Mouse (Mus musculus): ENCODE measurements around the gene Lrrc32. TPM values are rescaled to one million over a fixed set of nuclear protein-coding genes. Genes with fewer than 3 reads are reported as not detected.

Gene Lrrc32
- polyA plus RNA-seq, 1 experiment: 2.5 TPM

- Histone ChIP-seq H3K27me3 (ENCODE audit: control insufficient read depth, insufficient read depth, low read length) (no peaks in the 10 kb centered on the region), H3K4me3 (replicated peaks; ENCODE audit: insufficient read depth, low read depth, low read length) (no peak overlapping the region), H3K4me1 (ENCODE audit: control insufficient read depth, insufficient read depth, low read length) (no peaks in the 10 kb centered on the region), H3K27ac (ENCODE audit: insufficient read depth, low read length) (no peak overlapping the region)
- no peak for TF ChIP-seq CTCF (IDR thresholded peaks at IDR 0.05; ENCODE audit: borderline replicate concordance, insufficient read depth, low read depth, low read length)
- TF ChIP-seq POLR2A (IDR thresholded peaks at IDR 0.05; ENCODE audit: borderline replicate concordance, insufficient read depth, low read length): no peak
- 79% methylated on average over 6 of the region's 6 CpGs for WGBS
- DNase-seq: no peak
Measured at GRCm38 (mm10) chr7:98542731-98543142, 53.7 kb downstream of the Lrrc32 start.

- TF ChIP-seq CTCF (IDR thresholded peaks at IDR 0.05; ENCODE audit: borderline replicate concordance, insufficient read depth, low read depth, low read length) (no peak), POLR2A (IDR thresholded peaks at IDR 0.05; ENCODE audit: borderline replicate concordance, insufficient read depth, low read length) (no peak)
- H3K4me1 ChIP-seq (ENCODE audit: control insufficient read depth, insufficient read depth, low read length): no peaks in the 10 kb centered on the region
Measured at GRCm38 (mm10) chr7:98543853-98544370, 54.8 kb downstream of the Lrrc32 start.

GRCm38 (mm10) chr7:98544556-98544955 is 55.5 kb downstream of the Lrrc32 start:
- no peak overlapping the region for H3K27ac ChIP-seq (ENCODE audit: insufficient read depth, low read length)
- 52% methylated on average over 3 of the region's 3 CpGs for WGBS
- no peak overlapping the region for H3K4me3 ChIP-seq (replicated peaks; ENCODE audit: insufficient read depth, low read depth, low read length)
- no peak for DNase-seq
- no peaks in the 10 kb centered on the region for H3K4me1 ChIP-seq (ENCODE audit: control insufficient read depth, insufficient read depth, low read length)
- no peaks in the 10 kb centered on the region for H3K27me3 ChIP-seq (ENCODE audit: control insufficient read depth, insufficient read depth, low read length)
- TF ChIP-seq CTCF (IDR thresholded peaks at IDR 0.05; ENCODE audit: borderline replicate concordance, insufficient read depth, low read depth, low read length) (no peak), POLR2A (IDR thresholded peaks at IDR 0.05; ENCODE audit: borderline replicate concordance, insufficient read depth, low read length) (no peak)

More at GRCm38 (mm10) chr7:98543853-98544370, 54.8 kb downstream of the Lrrc32 start:
- WGBS: 71% methylated on average over 11 of the region's 11 CpGs
- DNase-seq: no peak
- Histone ChIP-seq H3K27me3 (ENCODE audit: control insufficient read depth, insufficient read depth, low read length) (no peaks in the 10 kb centered on the region), H3K4me3 (replicated peaks; ENCODE audit: insufficient read depth, low read depth, low read length) (no peak overlapping the region), H3K27ac (ENCODE audit: insufficient read depth, low read length) (no peak overlapping the region)

- DNase-seq: no peak
- H3K27ac ChIP-seq (ENCODE audit: insufficient read depth, low read length): no peak overlapping the region
- WGBS: 40% methylated on average over 3 of the region's 3 CpGs
Measured at GRCm38 (mm10) chr7:98548839-98549238, 59.8 kb downstream of the Lrrc32 start.

GRCm38 (mm10) chr7:98550596-98550995 is 61.5 kb downstream of the Lrrc32 start:
- H3K27ac ChIP-seq (ENCODE audit: insufficient read depth, low read length): no peak overlapping the region
- WGBS: 46% methylated on average over 2 of the region's 2 CpGs
- H3K4me3 ChIP-seq (replicated peaks; ENCODE audit: insufficient read depth, low read depth, low read length): no peak overlapping the region
- no peaks in the 10 kb centered on the region for H3K27me3 ChIP-seq (ENCODE audit: control insufficient read depth, insufficient read depth, low read length)
- H3K4me1 ChIP-seq (ENCODE audit: control insufficient read depth, insufficient read depth, low read length): no peaks in the 10 kb centered on the region
- DNase-seq: no peak
- no peak for TF ChIP-seq POLR2A (IDR thresholded peaks at IDR 0.05; ENCODE audit: borderline replicate concordance, insufficient read depth, low read length)
- TF ChIP-seq CTCF (IDR thresholded peaks at IDR 0.05; ENCODE audit: borderline replicate concordance, insufficient read depth, low read depth, low read length): no peak

More at GRCm38 (mm10) chr7:98548839-98549238, 59.8 kb downstream of the Lrrc32 start:
- H3K4me1 ChIP-seq (ENCODE audit: control insufficient read depth, insufficient read depth, low read length): no peaks in the 10 kb centered on the region
- no peaks in the 10 kb centered on the region for H3K27me3 ChIP-seq (ENCODE audit: control insufficient read depth, insufficient read depth, low read length)
- TF ChIP-seq POLR2A (IDR thresholded peaks at IDR 0.05; ENCODE audit: borderline replicate concordance, insufficient read depth, low read length): no peak
- no peak for TF ChIP-seq CTCF (IDR thresholded peaks at IDR 0.05; ENCODE audit: borderline replicate concordance, insufficient read depth, low read depth, low read length)
- no peak overlapping the region for H3K4me3 ChIP-seq (replicated peaks; ENCODE audit: insufficient read depth, low read depth, low read length)

GRCm38 (mm10) chr7:98551041-98551440 is 62.0 kb downstream of the Lrrc32 start:
- TF ChIP-seq CTCF (IDR thresholded peaks at IDR 0.05; ENCODE audit: borderline replicate concordance, insufficient read depth, low read depth, low read length) (no peak), POLR2A (IDR thresholded peaks at IDR 0.05; ENCODE audit: borderline replicate concordance, insufficient read depth, low read length) (no peak)
- no peak overlapping the region for H3K27ac ChIP-seq (ENCODE audit: insufficient read depth, low read length)
- H3K4me1 ChIP-seq (ENCODE audit: control insufficient read depth, insufficient read depth, low read length): no peaks in the 10 kb centered on the region
- H3K27me3 ChIP-seq (ENCODE audit: control insufficient read depth, insufficient read depth, low read length): no peaks in the 10 kb centered on the region
- WGBS: 83% methylated on average over 3 of the region's 3 CpGs
- H3K4me3 ChIP-seq (replicated peaks; ENCODE audit: insufficient read depth, low read depth, low read length): no peak overlapping the region
- no peak for DNase-seq

Other genes starting within 250 kb of the Lrrc32 start
- 11.5 and 11.8 TPM in 2 replicates for gene Acer3, start 168.1 kb upstream of the Lrrc32 start, polyA plus RNA-seq (2012; rRNA removed)
- gene Tsku, start 128.0 kb upstream of the Lrrc32 start, polyA plus RNA-seq (2012; rRNA removed): 1.7 and 1.9 TPM in 2 replicates
- gene Gucy2d, start 48.9 kb upstream of the Lrrc32 start, polyA plus RNA-seq (2012; rRNA removed): 0.08 and 0.10 TPM in 2 replicates
- gene Emsy, start 167.5 kb downstream of the Lrrc32 start, polyA plus RNA-seq (2012; rRNA removed): 49.4 and 50.1 TPM in 2 replicates
- 44.8 and 46.0 TPM in 2 replicates for gene Thap12, start 213.8 kb downstream of the Lrrc32 start, polyA plus RNA-seq (2012; rRNA removed)